Mouse (Mus musculus) sigmoid colon, adult 10 weeks (tissue): ENCODE results near the gene Ensa. TPM values are rescaled to one million over a fixed set of nuclear protein-coding genes. Genes with fewer than 3 reads are reported as not detected.

Experiments
- polyA plus RNA-seq: library from polyadenylated mRNA; stranded (reverse); fragments of 350-450 nt; fragmentation: Illumina TruSeq; extraction: RNeasy Lipid Tissue Mini Kit (QIAGEN cat#74804); gene quantifications from one replicate; pipeline ENCODE4 v1.2.3, GENCODE M21; 2014; ENCODE audit warnings: low read depth, low replicate concordance

Gene Ensa
- polyA plus RNA-seq, result 68.6 TPM

DNA sequence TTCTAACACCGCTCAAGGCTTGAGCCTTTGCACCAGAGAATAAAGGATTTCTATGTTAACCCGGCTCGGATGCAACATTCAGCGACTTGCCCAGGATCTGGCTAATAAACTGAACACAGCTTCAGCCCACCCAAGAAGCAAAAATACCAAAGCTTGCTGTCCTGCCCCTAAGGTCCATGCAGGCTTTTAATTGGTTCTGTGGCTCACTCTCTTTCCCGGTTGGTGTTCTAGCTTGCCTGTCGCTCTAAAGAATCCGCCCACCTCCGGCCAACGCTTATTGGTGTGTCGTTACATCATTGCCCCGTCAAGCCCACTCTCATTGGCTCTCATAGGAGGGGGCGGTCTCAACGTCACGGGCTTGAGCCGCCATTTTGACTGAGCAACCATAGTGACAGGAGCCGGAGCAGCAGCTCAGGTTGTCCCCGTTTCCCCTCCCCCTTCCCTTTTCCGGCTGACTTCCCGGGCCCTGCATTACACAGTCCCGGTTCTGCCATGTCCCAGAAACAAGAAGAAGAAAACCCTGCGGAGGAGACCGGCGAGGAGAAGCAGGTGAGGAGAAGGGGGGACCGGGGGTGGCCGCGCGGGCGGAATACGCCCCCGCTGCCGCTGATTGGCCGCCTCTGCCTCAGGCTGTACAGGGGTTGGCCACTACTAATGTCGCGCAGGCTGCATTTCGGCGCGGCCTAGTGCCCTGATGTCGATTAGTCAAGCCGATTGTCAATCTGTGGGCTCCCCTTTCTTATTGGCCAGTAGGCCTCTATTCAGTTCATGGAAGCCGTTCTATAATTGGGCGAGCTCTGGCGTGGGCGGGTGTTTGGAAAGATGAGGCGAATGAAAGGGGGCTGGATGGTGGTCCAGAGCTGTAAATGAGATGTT lies at the start of gene Ensa:
Gene Ensa, plus strand, starts transcription at position 366 of the 876 bp plus-strand sequence.

GRCm38 (mm10) chr3:95588604-95589086 lies 36.1 kb upstream of the Ensa start, which contains the start of gene Golph3l:
Gene Golph3l (plus strand): TSS chr3:95588934.

DNA sequence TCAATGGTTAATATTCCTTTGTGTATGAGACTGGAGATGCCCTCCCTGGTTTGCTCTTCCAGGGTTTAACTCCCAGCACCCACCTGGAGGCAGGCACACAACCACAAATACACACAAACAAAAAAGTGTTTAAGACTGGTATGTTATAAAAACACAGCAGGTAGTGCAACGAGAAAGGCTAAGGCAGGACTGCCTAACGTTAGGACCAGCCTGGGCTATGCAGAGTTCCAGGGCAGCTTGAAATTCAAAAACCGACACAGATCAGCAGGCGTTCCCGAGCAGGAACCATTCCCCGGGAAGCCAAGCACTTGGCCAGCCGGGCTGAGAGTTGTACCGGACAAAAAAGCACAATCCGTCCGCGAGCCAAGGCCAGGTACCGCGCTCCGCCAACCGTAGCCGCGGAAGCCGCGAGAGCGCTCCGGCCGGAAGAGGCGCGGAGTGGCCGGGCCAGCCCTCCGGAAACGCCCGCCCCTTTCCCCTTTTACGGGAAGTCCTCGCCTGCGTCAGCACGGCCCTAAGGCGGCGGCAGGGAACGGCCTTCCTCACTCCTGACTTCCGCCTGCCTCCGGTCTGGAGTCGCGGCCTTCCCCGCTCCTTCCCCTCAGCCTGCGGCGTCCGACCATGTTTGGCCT lies 33.6 kb downstream of the Ensa start, which contains the start of gene Mcl1:
Gene Mcl1, plus strand, starts transcription at position 553 of the 632 bp plus-strand sequence.

Other genes with a start within 250 kb of the Ensa start
- not detected for gene 4930558C23Rik, start 222.2 kb upstream of the Ensa start, polyA plus RNA-seq
- gene Arnt, start 190.6 kb upstream of the Ensa start, polyA plus RNA-seq, result 62.1 TPM
- gene Ctsk, start 125.7 kb upstream of the Ensa start, polyA plus RNA-seq, result 4.4 TPM
- 858 TPM for gene Ctss, start 98.2 kb upstream of the Ensa start, polyA plus RNA-seq
- gene Hormad1, start 65.3 kb upstream of the Ensa start, polyA plus RNA-seq, result not detected
- gene Golph3l, start 36.1 kb upstream of the Ensa start, polyA plus RNA-seq, result 912 TPM
- gene Mcl1, start 33.8 kb downstream of the Ensa start, polyA plus RNA-seq, result 818 TPM
- gene Adamtsl4, start 62.9 kb downstream of the Ensa start, polyA plus RNA-seq, result 2.2 TPM
- 3.3 TPM for gene Ecm1, start 114.6 kb downstream of the Ensa start, polyA plus RNA-seq
- gene Tars2, start 135.2 kb downstream of the Ensa start, polyA plus RNA-seq, result 7.1 TPM
- 63.9 TPM for gene Rprd2, start 193.9 kb downstream of the Ensa start, polyA plus RNA-seq
- gene Prpf3, start 230.9 kb downstream of the Ensa start, polyA plus RNA-seq, result 38.7 TPM
- 20.0 TPM for gene Mrps21, start 246.5 kb downstream of the Ensa start, polyA plus RNA-seq